Mouse (Mus musculus): ENCODE measurements around the gene Elovl6. TPM values are rescaled to one million over a fixed set of nuclear protein-coding genes. Genes with fewer than 3 reads are reported as not detected.

The Elovl6 gene
- total and polyA plus RNA-seq, 2 experiments from 2014 or later: 40.8 to 56.1 TPM

- no peak for DNase-seq (ENCODE audit: low spot score)
- no peak overlapping the region for H3K27ac ChIP-seq
- ATAC-seq: no peak
- no peak for TF ChIP-seq CTCF (IDR thresholded peaks at IDR 0.05; ENCODE audit: low read depth)
- 0 out of 2 replicates have a peak, but pooled peaks cover 4% of the 10 kb centered on the region for H3K4me1 ChIP-seq (ENCODE audit: insufficient read depth, low read length)
- no peak overlapping the region for H3K4me2 ChIP-seq (ENCODE audit: low read depth, low read length)
- WGBS: 91% methylated on average over 8 of the region's 8 CpGs
- no peaks in the 10 kb centered on the region for H3K27me3 ChIP-seq (ENCODE audit: insufficient read depth, low read length)
- no peak overlapping the region for H3K9ac ChIP-seq (replicated peaks; ENCODE audit: low read length)
- no peaks in the 10 kb centered on the region for H3K36me3 ChIP-seq (ENCODE audit: insufficient read depth, low read length)
- H3K4me3 ChIP-seq (ENCODE audit: low read length): no peak overlapping the region
- H3K9me3 ChIP-seq (ENCODE audit: low read length): no peaks in the 10 kb centered on the region
Observed at GRCm38 (mm10) chr3:129591761-129592160, 59.6 kb downstream of the Elovl6 start.

DNA sequence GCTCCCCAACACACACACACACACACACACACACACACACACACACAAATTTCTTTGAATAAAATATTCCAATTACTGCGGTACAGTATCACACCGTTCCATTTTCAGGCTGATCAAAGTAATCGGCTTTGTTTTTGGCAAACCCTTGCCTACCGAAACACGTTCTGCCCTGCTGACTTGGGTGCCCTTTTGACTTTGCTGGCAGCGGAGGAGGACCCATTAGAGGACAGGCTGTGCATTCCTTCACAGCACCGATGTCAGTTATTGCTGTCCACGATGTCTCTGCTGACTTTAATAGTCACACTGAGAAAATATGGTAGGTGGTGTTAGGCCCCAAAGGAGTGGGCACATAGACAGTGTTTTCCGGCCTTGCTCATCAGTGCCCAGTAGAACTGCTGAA is 60.8 kb downstream of the Elovl6 start:
- Histone ChIP-seq H3K4me1 (ENCODE audit: insufficient read depth, low read length) (0 out of 2 replicates have a peak, but pooled peaks cover 4% of the 10 kb centered on the region), H3K4me3 (ENCODE audit: low read length) (no peak overlapping the region), H3K9ac (replicated peaks; ENCODE audit: low read length) (no peak overlapping the region), H3K9me3 (ENCODE audit: low read length) (no peaks in the 10 kb centered on the region), H3K4me2 (ENCODE audit: low read depth, low read length) (no peak overlapping the region), H3K27me3 (ENCODE audit: insufficient read depth, low read length) (no peaks in the 10 kb centered on the region), H3K36me3 (ENCODE audit: insufficient read depth, low read length) (no peaks in the 10 kb centered on the region), H3K27ac (no peak overlapping the region)
- DNase-seq (ENCODE audit: low spot score) (no peak), ATAC-seq (no peak)
- TF ChIP-seq CTCF (IDR thresholded peaks at IDR 0.05; ENCODE audit: low read depth): no peak
- WGBS: 86% methylated on average over 9 of the region's 9 CpGs

- H3K9me3 ChIP-seq (ENCODE audit: low read length): no peaks in the 10 kb centered on the region
- ATAC-seq (no peak), DNase-seq (ENCODE audit: low spot score) (no peak)
- H3K4me2 ChIP-seq (ENCODE audit: low read depth, low read length): no peak overlapping the region
- H3K27me3 ChIP-seq (ENCODE audit: insufficient read depth, low read length): no peaks in the 10 kb centered on the region
- 90% methylated on average over 3 of the region's 3 CpGs for WGBS
- 0 out of 2 replicates have a peak, but pooled peaks cover 4% of the 10 kb centered on the region for H3K4me1 ChIP-seq (ENCODE audit: insufficient read depth, low read length)
- H3K9ac ChIP-seq (replicated peaks; ENCODE audit: low read length): no peak overlapping the region
- H3K27ac ChIP-seq: no peak overlapping the region
- no peaks in the 10 kb centered on the region for H3K36me3 ChIP-seq (ENCODE audit: insufficient read depth, low read length)
- no peak for TF ChIP-seq CTCF (IDR thresholded peaks at IDR 0.05; ENCODE audit: low read depth)
- no peak overlapping the region for H3K4me3 ChIP-seq (ENCODE audit: low read length)
Observed at GRCm38 (mm10) chr3:129593735-129594134, 61.6 kb downstream of the Elovl6 start.

- H3K36me3 ChIP-seq (ENCODE audit: insufficient read depth, low read length): no peaks in the 10 kb centered on the region
- WGBS: 95% methylated on average over 6 of the region's 6 CpGs
- no peaks in the 10 kb centered on the region for H3K9me3 ChIP-seq (ENCODE audit: low read length)
- no peak overlapping the region for H3K4me3 ChIP-seq (ENCODE audit: low read length)
- H3K27ac ChIP-seq: no peak overlapping the region
- 0 out of 2 replicates have a peak, but pooled peaks cover 4% of the 10 kb centered on the region for H3K4me1 ChIP-seq (ENCODE audit: insufficient read depth, low read length)
- no peaks in the 10 kb centered on the region for H3K27me3 ChIP-seq (ENCODE audit: insufficient read depth, low read length)
- H3K4me2 ChIP-seq (ENCODE audit: low read depth, low read length): no peak overlapping the region
- ATAC-seq (no peak), DNase-seq (ENCODE audit: low spot score) (no peak)
- no peak overlapping the region for H3K9ac ChIP-seq (replicated peaks; ENCODE audit: low read length)
- TF ChIP-seq CTCF (IDR thresholded peaks at IDR 0.05; ENCODE audit: low read depth): no peak
Observed at GRCm38 (mm10) chr3:129596098-129596497, 63.9 kb downstream of the Elovl6 start.

- WGBS: 88% methylated on average over 9 of the region's 9 CpGs
Observed at GRCm38 (mm10) chr3:129602289-129602688, 70.1 kb downstream of the Elovl6 start.

DNA sequence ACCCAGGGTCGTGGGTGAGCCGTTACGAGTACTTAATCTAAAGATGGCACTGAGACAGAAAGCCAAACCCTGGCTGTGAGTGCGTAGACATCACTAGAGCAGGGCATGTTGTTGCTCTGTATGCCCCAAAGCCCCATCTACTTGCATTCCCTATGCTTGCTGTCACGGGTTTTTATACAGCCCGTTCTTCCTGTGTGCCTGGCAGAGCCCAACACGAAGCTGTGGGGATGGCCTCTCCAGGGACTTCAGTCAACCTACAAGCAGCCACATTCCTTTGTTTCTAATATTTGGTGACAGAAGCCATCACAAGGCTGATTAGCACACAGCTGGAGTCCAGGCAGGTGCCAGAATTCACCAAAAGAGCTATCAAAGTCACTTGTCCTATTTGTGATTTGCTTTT is 73.3 kb downstream of the Elovl6 start:
- no peak overlapping the region for H3K4me2 ChIP-seq (ENCODE audit: low read depth, low read length)
- no peak for DNase-seq (ENCODE audit: low spot score)
- no peaks in the 10 kb centered on the region for H3K36me3 ChIP-seq (ENCODE audit: insufficient read depth, low read length)
- H3K4me3 ChIP-seq (ENCODE audit: low read length): no peak overlapping the region
- TF ChIP-seq CTCF (IDR thresholded peaks at IDR 0.05; ENCODE audit: low read depth): no peak
- no peak overlapping the region for H3K27ac ChIP-seq
- 44% methylated on average over 7 of the region's 7 CpGs for WGBS
- H3K27me3 ChIP-seq (ENCODE audit: insufficient read depth, low read length): no peaks in the 10 kb centered on the region
- no peak overlapping the region for H3K9ac ChIP-seq (replicated peaks; ENCODE audit: low read length)
- H3K4me1 ChIP-seq (ENCODE audit: insufficient read depth, low read length): no peaks in the 10 kb centered on the region
- H3K9me3 ChIP-seq (ENCODE audit: low read length): no peaks in the 10 kb centered on the region
- no peak for ATAC-seq

More at GRCm38 (mm10) chr3:129602289-129602688, 70.1 kb downstream of the Elovl6 start:
- no peak for DNase-seq (ENCODE audit: low spot score)
- Histone ChIP-seq H3K4me1 (ENCODE audit: insufficient read depth, low read length) (no peaks in the 10 kb centered on the region), H3K36me3 (ENCODE audit: insufficient read depth, low read length) (no peaks in the 10 kb centered on the region), H3K27me3 (ENCODE audit: insufficient read depth, low read length) (no peaks in the 10 kb centered on the region), H3K27ac (no peak overlapping the region), H3K9ac (replicated peaks; ENCODE audit: low read length) (no peak overlapping the region), H3K4me2 (ENCODE audit: low read depth, low read length) (no peak overlapping the region), H3K4me3 (ENCODE audit: low read length) (no peak overlapping the region), H3K9me3 (ENCODE audit: low read length) (no peaks in the 10 kb centered on the region)
- no peak for TF ChIP-seq CTCF (IDR thresholded peaks at IDR 0.05; ENCODE audit: low read depth)
- ATAC-seq: no peak

DNA sequence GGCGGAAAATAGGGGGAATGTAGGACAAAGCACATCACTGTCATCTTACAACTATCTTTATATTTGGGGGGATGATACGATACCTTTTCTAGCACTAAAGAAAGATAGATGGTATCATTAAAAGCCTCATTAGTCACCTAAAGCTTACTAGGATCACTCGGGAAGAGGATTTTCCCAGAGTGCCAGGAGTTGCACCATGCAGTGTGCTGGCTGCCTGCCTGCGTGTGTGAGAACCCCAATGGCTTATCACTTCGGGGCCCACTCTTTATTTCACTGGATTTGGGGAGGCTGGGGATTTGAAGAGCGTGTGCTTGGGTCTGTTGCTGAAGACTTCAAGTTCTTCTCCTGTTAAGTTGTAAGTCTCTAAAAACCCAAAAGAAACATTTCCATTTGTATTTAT is 73.8 kb downstream of the Elovl6 start:
- 32% methylated on average over 6 of the region's 6 CpGs for WGBS
- ATAC-seq: no peak
- DNase-seq (ENCODE audit: low spot score): no peak

More for the DNA sequence above, 73.8 kb downstream of the Elovl6 start:
- no peak overlapping the region for H3K4me3 ChIP-seq (ENCODE audit: low read length)
- no peaks in the 10 kb centered on the region for H3K4me1 ChIP-seq (ENCODE audit: insufficient read depth, low read length)
- no peaks in the 10 kb centered on the region for H3K9me3 ChIP-seq (ENCODE audit: low read length)
- TF ChIP-seq CTCF (IDR thresholded peaks at IDR 0.05; ENCODE audit: low read depth): no peak
- H3K36me3 ChIP-seq (ENCODE audit: insufficient read depth, low read length): no peaks in the 10 kb centered on the region
- H3K27me3 ChIP-seq (ENCODE audit: insufficient read depth, low read length): no peaks in the 10 kb centered on the region
- no peak overlapping the region for H3K9ac ChIP-seq (replicated peaks; ENCODE audit: low read length)
- no peak overlapping the region for H3K4me2 ChIP-seq (ENCODE audit: low read depth, low read length)
- H3K27ac ChIP-seq: no peak overlapping the region
